Mouse (Mus musculus) lung, embryonic 14.5 days (tissue): ENCODE results near the gene Tbc1d10c. TPM values are rescaled to one million over a fixed set of nuclear protein-coding genes. Genes with fewer than 3 reads are reported as not detected.

Source experiments
- ATAC-seq: fragments of 200-750 bp; cut with Nextera tagmentation; 2 replicates; pipeline ENCODE4 v1.8.0; 2017; ENCODE audit warnings: mild to moderate bottlenecking, moderate TSS enrichment, moderate library complexity; ENCODE audit not compliant: insufficient read depth
- DNase-seq: peaks from one replicate; pipeline ENCODE4 v3.0.0-alpha.2; 2015
- H3K27ac ChIP-seq: fragments of 300-500 bp; sonication (generic); 2 replicates; pipeline ENCODE4 v1.5.1; 2014; ENCODE audit warnings: low read depth, mild to moderate bottlenecking, moderate library complexity
- H3K27me3 ChIP-seq: fragments of 300-500 bp; sonication (generic); 2 replicates; pipeline ENCODE4 v1.6.1; 2014; ENCODE audit warnings: low read length, control low read depth; ENCODE audit not compliant: insufficient read depth
- H3K36me3 ChIP-seq: fragments of 300-500 bp; sonication (generic); 2 replicates; pipeline ENCODE4 v1.6.1; 2014; ENCODE audit warnings: control low read depth; ENCODE audit not compliant: insufficient read depth
- H3K4me1 ChIP-seq: fragments of 300-500 bp; sonication (generic); 2 replicates; pipeline ENCODE4 v1.6.1; 2014; ENCODE audit warnings: antibody characterized with exemption, control low read depth; ENCODE audit not compliant: insufficient read depth
- H3K4me2 ChIP-seq: fragments of 300-500 bp; sonication (generic); 2 replicates; pipeline ENCODE4 v1.6.1; 2014; ENCODE audit warnings: mild to moderate bottlenecking
- H3K4me3 ChIP-seq: fragments of 300-500 bp; sonication (generic); 2 replicates; pipeline ENCODE4 v1.5.1; 2014; ENCODE audit warnings: low read depth, low read length
- H3K9ac ChIP-seq: fragments of 300-500 bp; sonication (generic); 2 replicates; pipeline ENCODE4 v1.6.1; 2014
- H3K9me3 ChIP-seq: fragments of 300-500 bp; sonication (generic); 2 replicates; pipeline ENCODE4 v1.6.1; 2016; ENCODE audit warnings: low read depth, low read length, control low read depth
- CTCF ChIP-seq: IDR thresholded peaks from 2 replicates; pipeline ENCODE4 v1.5.1; 2016; ENCODE audit warnings: antibody characterized with exemption, low read depth
- WGBS: fragments of 180-500 bp; shearing (Covaris S2); extraction: QIAGEN DNeasy Blood & Tissue Kit; methylation state at CpG from one replicate; pipeline ENCODE4 v1.1.7; 2014; 5-methylcytosine and 5-hydroxymethylcytosine counted together
- polyA plus RNA-seq: library from polyadenylated mRNA; unstranded; fragments of >200 nt; fragmentation: Nextera tagmentation; extraction: Ambion mirVana; gene quantifications from 2 replicates; pipeline ENCODE4 v1.2.1, GENCODE M21; 2014

Gene Tbc1d10c
- polyA plus RNA-seq, 1 experiment from 2014 or later = 2.4 TPM

DNA sequence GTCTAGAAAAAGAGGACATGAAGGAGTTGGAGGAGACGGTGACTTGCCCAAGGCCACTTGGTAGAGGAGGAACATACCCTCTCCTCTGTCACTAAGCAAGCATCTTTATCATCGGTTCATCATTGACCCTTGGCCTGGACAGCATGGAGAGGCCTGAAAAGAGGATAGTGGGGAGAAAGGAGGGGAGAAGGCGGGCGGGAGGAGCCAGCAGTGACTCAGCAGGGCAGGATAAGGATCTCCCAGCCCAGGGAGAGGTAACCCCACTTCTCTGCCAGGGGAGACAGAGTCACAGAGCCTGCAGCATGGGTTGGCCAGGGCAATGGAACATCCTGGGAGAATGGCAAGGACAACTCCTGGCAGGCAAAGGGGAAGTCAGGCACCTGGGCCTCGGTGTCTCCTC, 17.5 kb upstream of the Tbc1d10c start:
- DNase-seq (no peak), ATAC-seq (no peak)
- Histone ChIP-seq H3K4me3 (no peak overlapping the region), H3K9ac (no peak overlapping the region), H3K36me3 (no peaks in the 10 kb centered on the region), H3K4me2 (no peak overlapping the region), H3K27me3 (peaks cover 2% of the 10 kb centered on the region; the same call in 1 of the 2 replicates), H3K4me1 (no peaks in the 10 kb centered on the region), H3K27ac (no peak overlapping the region), H3K9me3 (no peaks in the 10 kb centered on the region)
- WGBS = 64% methylated on average over 5 of the region's 5 CpGs
- TF ChIP-seq CTCF = no peak

DNA sequence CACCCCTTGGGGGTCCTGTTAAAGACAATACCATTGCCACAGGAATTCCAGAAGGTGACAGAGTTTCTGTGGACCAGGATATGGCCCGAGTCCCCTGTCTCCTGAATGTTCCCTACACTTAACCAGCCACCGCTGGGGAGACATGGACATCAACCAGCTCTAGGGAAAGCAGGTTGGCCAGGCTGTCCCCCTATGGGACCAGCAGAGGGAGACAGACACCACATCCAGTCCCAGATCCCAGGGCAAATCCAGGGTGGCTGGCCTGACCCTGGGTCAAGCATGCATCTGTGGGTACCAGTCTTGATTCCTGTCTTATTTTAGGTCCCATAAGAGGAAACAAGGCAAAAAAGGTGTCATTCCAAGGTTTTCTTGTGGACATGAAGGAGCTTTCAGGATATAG, 15.9 kb upstream of the Tbc1d10c start:
- Histone ChIP-seq H3K4me2 (no peak overlapping the region), H3K9ac (no peak overlapping the region)
- 2% methylated on average over 2 of the region's 2 CpGs for WGBS

DNA sequence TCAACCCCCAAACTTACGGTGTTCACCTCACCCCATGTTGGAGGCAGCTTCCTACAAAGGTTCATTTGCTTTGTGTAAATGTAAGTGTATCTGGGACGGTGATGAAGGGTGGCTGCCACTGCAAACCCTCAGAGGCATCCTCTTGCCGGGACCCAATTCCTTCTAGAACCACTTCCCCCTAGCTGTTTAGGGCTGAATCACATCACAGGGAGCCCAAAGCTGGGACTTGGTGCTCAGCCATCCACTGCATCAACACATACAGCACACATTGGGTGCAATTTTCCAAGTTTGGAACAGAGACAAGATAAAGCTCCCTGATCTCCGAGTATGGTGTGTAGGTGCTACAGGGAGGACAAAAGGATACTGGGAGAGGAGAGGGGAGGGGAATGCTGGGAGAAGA, 13.8 kb upstream of the Tbc1d10c start:
- DNase-seq = no peak
- no peak overlapping the region for H3K27ac ChIP-seq
- no peaks in the 10 kb centered on the region for H3K9me3 ChIP-seq
- H3K4me1 ChIP-seq = peaks cover 12% of the 10 kb centered on the region
- H3K27me3 ChIP-seq = no peaks in the 10 kb centered on the region; the same call in 1 of the 2 replicates
- ATAC-seq = no peak
- H3K4me2 ChIP-seq = no peak overlapping the region
- 57% methylated on average over 4 of the region's 4 CpGs for WGBS
- peaks cover 6% of the 10 kb centered on the region; the same call in 1 of the 2 replicates for H3K36me3 ChIP-seq
- no peak overlapping the region for H3K9ac ChIP-seq
- H3K4me3 ChIP-seq = no peak overlapping the region
- TF ChIP-seq CTCF = no peak

More for the DNA sequence above, 15.9 kb upstream of the Tbc1d10c start:
- ATAC-seq = peak; percentile 50; the same call in 1 of the 2 replicates
- H3K9me3 ChIP-seq = no peaks in the 10 kb centered on the region
- H3K4me1 ChIP-seq = 0 out of 2 replicates have a peak, but pooled peaks cover 3% of the 10 kb centered on the region
- no peaks in the 10 kb centered on the region; the same call in 1 of the 2 replicates for H3K27me3 ChIP-seq
- DNase-seq = peak; percentile 85
- no peak overlapping the region for H3K4me3 ChIP-seq
- TF ChIP-seq CTCF = peak; percentile 98
- H3K36me3 ChIP-seq = no peaks in the 10 kb centered on the region
- no peak overlapping the region for H3K27ac ChIP-seq

DNA sequence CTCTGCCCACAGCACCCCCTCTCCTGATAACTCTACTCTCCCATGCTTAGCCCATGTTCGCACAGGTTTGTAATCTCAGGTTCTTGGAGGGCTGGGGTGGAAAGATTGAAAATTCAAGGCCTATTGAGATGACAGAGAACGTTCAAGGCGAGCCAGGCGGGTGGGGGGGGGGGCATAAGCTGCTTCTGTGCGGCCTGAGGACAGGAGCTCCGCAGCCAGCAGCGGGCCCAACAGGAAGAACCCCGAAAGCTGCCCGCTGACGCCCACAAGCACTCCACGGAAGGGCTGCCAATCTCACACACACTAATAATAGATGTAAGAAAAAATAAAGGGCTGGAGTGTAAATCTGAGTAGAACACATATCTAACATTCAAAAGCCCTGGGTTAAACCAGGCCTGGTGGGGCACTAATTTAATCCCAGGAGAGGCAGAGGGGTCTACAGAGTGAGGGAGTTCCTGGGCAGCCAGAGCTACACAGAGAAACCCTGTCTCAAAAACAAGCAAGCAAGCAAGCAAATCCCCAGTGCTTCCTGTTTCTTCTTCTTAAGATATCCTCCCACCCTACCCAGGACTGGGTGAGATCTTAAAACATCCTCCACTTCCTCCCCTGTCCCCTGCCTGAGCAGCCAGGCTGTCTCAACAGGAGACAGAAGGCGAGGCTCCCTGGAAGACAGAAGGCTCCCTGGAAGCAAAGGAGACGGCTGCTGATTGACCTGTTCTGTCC, 12.7 kb upstream of the Tbc1d10c start:
- no peak for ATAC-seq
- H3K27ac ChIP-seq = no peak overlapping the region

DNA sequence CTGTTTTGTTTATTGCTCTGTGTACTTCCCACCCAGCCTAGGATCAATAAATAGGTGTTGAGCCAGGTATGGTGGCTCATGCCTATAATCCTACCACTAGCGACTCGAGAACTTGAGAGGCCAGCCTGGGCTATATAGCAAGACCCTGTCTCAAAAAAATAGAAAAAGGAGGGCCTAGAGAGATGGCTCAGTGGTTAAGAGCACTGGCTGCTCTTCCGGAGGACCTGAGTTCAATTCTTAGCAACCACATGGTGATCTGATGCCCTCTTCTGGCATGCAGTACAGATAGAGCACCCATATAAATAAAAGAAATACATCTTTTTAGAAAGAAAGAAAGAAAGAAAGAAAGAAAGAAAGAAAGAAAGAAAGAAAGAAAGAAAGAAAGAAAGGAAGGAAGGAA, 12.1 kb upstream of the Tbc1d10c start:
- no peak for DNase-seq
- ATAC-seq = no peak

More for the DNA sequence above, 12.7 kb upstream of the Tbc1d10c start:
- peaks cover 15% of the 10 kb centered on the region; the same call in 1 of the 2 replicates for H3K36me3 ChIP-seq
- H3K4me3 ChIP-seq = no peak overlapping the region
- WGBS = 50% methylated on average over 13 of the region's 13 CpGs
- no peaks in the 10 kb centered on the region; the same call in 1 of the 2 replicates for H3K27me3 ChIP-seq
- no peak overlapping the region for H3K9ac ChIP-seq
- H3K9me3 ChIP-seq = no peaks in the 10 kb centered on the region
- no peak overlapping the region for H3K4me2 ChIP-seq
- no peak for TF ChIP-seq CTCF
- peaks cover 12% of the 10 kb centered on the region for H3K4me1 ChIP-seq
- peak; percentile 14 for DNase-seq

DNA sequence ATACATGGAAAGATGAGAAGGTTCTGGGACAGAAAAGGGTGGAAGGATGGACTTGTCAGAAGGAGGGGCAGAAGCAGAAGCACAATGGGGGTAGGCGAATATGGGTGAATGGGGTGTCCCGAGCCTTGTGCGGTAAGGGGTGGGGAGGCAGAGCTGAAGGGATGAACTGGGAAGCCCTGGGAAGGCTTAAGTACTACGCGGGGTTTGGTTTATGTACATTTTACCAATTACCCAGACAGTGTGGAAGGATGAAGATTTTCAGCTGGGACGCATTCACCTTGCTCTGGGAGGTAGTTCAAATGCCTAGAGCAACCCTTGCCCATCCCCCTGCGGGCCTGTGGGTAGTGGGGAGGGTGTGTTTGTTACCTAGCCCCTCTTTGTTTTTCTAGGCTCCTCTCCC, 11.1 kb upstream of the Tbc1d10c start:
- Histone ChIP-seq H3K4me2 (peak overlapping the region; percentile 99), H3K36me3 (peaks cover 26% of the 10 kb centered on the region), H3K4me3 (peak overlapping the region; percentile 81), H3K9ac (peak overlapping the region; percentile 89), H3K4me1 (peaks cover 12% of the 10 kb centered on the region), H3K27me3 (no peaks in the 10 kb centered on the region; the same call in 1 of the 2 replicates), H3K9me3 (no peaks in the 10 kb centered on the region), H3K27ac (0 out of 2 replicates have a peak overlapping the region, but pooled peaks have one; percentile 42)
- WGBS = 34% methylated on average over 7 of the region's 7 CpGs
- TF ChIP-seq CTCF = no peak
- no peak for DNase-seq
- 0 out of 2 replicates have a peak, but pooled peaks have one; percentile 0 for ATAC-seq

More for the DNA sequence above, 12.1 kb upstream of the Tbc1d10c start:
- H3K4me2 ChIP-seq = no peak overlapping the region; the same call in 1 of the 2 replicates
- H3K36me3 ChIP-seq = peaks cover 21% of the 10 kb centered on the region; the same call in 1 of the 2 replicates
- H3K4me1 ChIP-seq = peaks cover 12% of the 10 kb centered on the region
- H3K4me3 ChIP-seq = no peak overlapping the region
- H3K9ac ChIP-seq = no peak overlapping the region
- H3K9me3 ChIP-seq = no peaks in the 10 kb centered on the region
- no peak overlapping the region for H3K27ac ChIP-seq
- H3K27me3 ChIP-seq = no peaks in the 10 kb centered on the region; the same call in 1 of the 2 replicates
- 59% methylated on average over 3 of the region's 3 CpGs for WGBS
- no peak for TF ChIP-seq CTCF

DNA sequence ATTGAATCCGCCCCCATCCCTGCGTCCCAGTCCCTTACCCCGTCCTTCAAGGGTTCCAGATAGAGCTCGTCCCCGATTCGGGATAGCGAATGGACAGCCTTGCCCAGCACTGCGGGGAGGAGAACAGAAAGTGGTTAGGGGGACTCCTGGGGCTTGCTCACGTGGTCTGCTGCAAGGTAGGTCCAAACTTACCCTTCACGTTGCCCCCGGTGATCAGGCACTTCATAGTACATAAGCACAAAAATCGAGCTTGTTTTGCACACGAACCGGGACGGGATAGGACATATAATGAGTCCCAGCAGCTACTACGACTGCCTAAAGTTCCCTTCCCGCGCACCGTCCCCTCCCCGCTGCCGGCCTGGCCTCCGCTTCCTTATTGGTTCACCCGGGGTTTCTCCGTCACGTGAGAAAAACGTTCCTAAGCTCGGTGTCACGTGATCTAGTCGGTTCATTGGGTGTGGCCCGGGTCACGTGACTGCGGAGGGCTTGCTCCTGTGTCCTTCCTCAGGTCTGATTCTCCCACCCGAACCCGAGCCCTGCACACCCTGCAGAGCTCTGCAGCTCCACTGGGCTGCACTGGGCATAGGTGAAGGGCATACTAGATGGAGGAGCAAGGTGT, 10.3 kb upstream of the Tbc1d10c start, which contains the start of gene Rad9a:
Gene Rad9a, minus strand, starts transcription at position 372 of the 619 bp plus-strand sequence.
- Histone ChIP-seq H3K27ac (peak within 1 kb of the TSS; percentile 61), H3K4me2 (peak within 1 kb of the TSS; percentile 99), H3K4me1 (peaks cover 12% of the 10 kb centered on the region), H3K9ac (peak within 1 kb of the TSS; percentile 89), H3K4me3 (peak within 1 kb of the TSS; percentile 81), H3K36me3 (peaks cover 33% of the 10 kb centered on the region), H3K9me3 (no peaks in the 10 kb centered on the region), H3K27me3 (no peaks in the 10 kb centered on the region)
- DNase-seq (peak; percentile 99), ATAC-seq (peak; percentile 87)
- under 1% methylated on average over 34 of the region's 34 CpGs for WGBS
- TF ChIP-seq CTCF = no peak
